Mouse (Mus musculus): ENCODE results near the gene Nrtn. TPM values are rescaled to one million over a fixed set of nuclear protein-coding genes. Genes with fewer than 3 reads are reported as not detected.

Gene Nrtn
- total and polyA plus RNA-seq, 3 experiments, result 0.25 TPM; not detected in 2

GRCm38 (mm10) chr17:56802065-56802464, 44.7 kb upstream of the Nrtn start:
- no peak overlapping the region for H3K9ac ChIP-seq (ENCODE audit: insufficient read depth, low read depth)
- DNase-seq (ENCODE audit: extremely low read depth), result no peak
- H3K4me1 ChIP-seq (ENCODE audit: control insufficient read depth in 1 of 2, insufficient read depth in 2 of 2), result peaks cover 3 to 6% of the 10 kb centered on the region in 2 experiments
- in situ Hi-C loops (cut with MboI; ENCODE audit: low pct_ligation_motif_present, low pct_unique_long_range_greater_than_20kb, low sequenced_read_pairs) (no loop called here), dilution Hi-C loops (cut with MboI; ENCODE audit: extremely low pct_ligation_motif_present, extremely low pct_unique_long_range_greater_than_20kb, low sequenced_read_pairs) (no loop called here)
- no peaks in the 10 kb centered on the region for H3K79me2 ChIP-seq (replicated peaks; ENCODE audit: control insufficient read depth, extremely low read depth, insufficient read depth, poor library complexity, severe bottlenecking)
- no peaks in the 10 kb centered on the region for H3K9me3 ChIP-seq (replicated peaks; ENCODE audit: low read length)
- H3K4me3 ChIP-seq (replicated peaks in 1 of 3; ENCODE audit: low read depth in 2 of 3, low read length in 2 of 3, poor library complexity in 1 of 3), result no peak overlapping the region
- H3K4me2 ChIP-seq (ENCODE audit: insufficient read depth, low read depth, poor library complexity, severe bottlenecking), result no peak overlapping the region
- TF ChIP-seq JUN (IDR thresholded peaks at IDR 0.05; ENCODE audit: insufficient read depth, low read depth, low read length) (no peak), RAD21 (IDR thresholded peaks at IDR 0.05; ENCODE audit: low read depth, low read length) (no peak), USF2 (conservative IDR thresholded peaks at IDR 0.05; ENCODE audit: low read depth, low read length) (no peak), RCOR1 (conservative IDR thresholded peaks at IDR 0.05; ENCODE audit: low read depth, low read length) (no peak), EP300 (IDR thresholded peaks at IDR 0.05; ENCODE audit: low read length) (no peak), HCFC1 (IDR thresholded peaks at IDR 0.05; ENCODE audit: low read depth, low read length) (no peak), MXI1 (IDR thresholded peaks at IDR 0.05; ENCODE audit: low read depth, low read length) (no peak), ZNF384 (IDR thresholded peaks at IDR 0.05; ENCODE audit: low read depth, low read length) (no peak), TBP (conservative IDR thresholded peaks at IDR 0.05; ENCODE audit: low read depth, low read length) (no peak), ZKSCAN1 (IDR thresholded peaks at IDR 0.05; ENCODE audit: borderline replicate concordance, low read depth, low read length) (no peak), MAX (IDR thresholded peaks at IDR 0.05; ENCODE audit: low read length) (no peak), NELFE (IDR thresholded peaks at IDR 0.05; ENCODE audit: low read depth, low read length) (no peak), ELF1 (IDR thresholded peaks at IDR 0.05; ENCODE audit: low read depth, low read length) (no peak), MAZ (IDR thresholded peaks at IDR 0.05; ENCODE audit: low read depth, low read length) (no peak), NRF1 (IDR thresholded peaks at IDR 0.05; ENCODE audit: low read depth, low read length) (no peak), GABPA (IDR thresholded peaks at IDR 0.05; ENCODE audit: insufficient replicate concordance, low read depth, low read length) (no peak), ZC3H11A (IDR thresholded peaks at IDR 0.05; ENCODE audit: low read depth, low read length) (no peak), ETS1 (conservative IDR thresholded peaks at IDR 0.05; ENCODE audit: low read depth, low read length) (no peak), CTCF (conservative IDR thresholded peaks at IDR 0.05 in 1 of 2, IDR thresholded peaks at IDR 0.05 in 1 of 2; ENCODE audit: low read depth in 2 of 2, low read length in 2 of 2) (no peak)
- no peak overlapping the region for H3K27ac ChIP-seq (ENCODE audit: insufficient read depth, low read depth)
- H3K27me3 ChIP-seq (replicated peaks), result peaks cover 57% of the 10 kb centered on the region
- no peaks in the 10 kb centered on the region for H3K36me3 ChIP-seq (replicated peaks in 1 of 2; ENCODE audit: control insufficient read depth in 1 of 2, insufficient read depth in 1 of 2, low read length in 1 of 2)

GRCm38 (mm10) chr17:56799276-56799675, 41.9 kb upstream of the Nrtn start:
- Histone ChIP-seq H3K27me3 (replicated peaks) (peaks cover 39% of the 10 kb centered on the region), H3K4me3 (replicated peaks in 1 of 3; ENCODE audit: low read depth in 2 of 3, low read length in 2 of 3, poor library complexity in 1 of 3) (no peak overlapping the region), H3K4me2 (ENCODE audit: insufficient read depth, low read depth, poor library complexity, severe bottlenecking) (no peak overlapping the region), H3K9ac (ENCODE audit: insufficient read depth, low read depth) (no peak overlapping the region), H3K4me1 (ENCODE audit: control insufficient read depth in 1 of 2, insufficient read depth in 2 of 2) (peaks cover 3 to 6% of the 10 kb centered on the region in 2 experiments), H3K9me3 (replicated peaks; ENCODE audit: low read length) (no peaks in the 10 kb centered on the region), H3K79me2 (replicated peaks; ENCODE audit: control insufficient read depth, extremely low read depth, insufficient read depth, poor library complexity, severe bottlenecking) (no peaks in the 10 kb centered on the region), H3K36me3 (replicated peaks in 1 of 2; ENCODE audit: control insufficient read depth in 1 of 2, insufficient read depth in 1 of 2, low read length in 1 of 2) (no peaks in the 10 kb centered on the region), H3K27ac (ENCODE audit: insufficient read depth, low read depth) (no peak overlapping the region)
- dilution Hi-C loops (cut with MboI; ENCODE audit: extremely low pct_ligation_motif_present, extremely low pct_unique_long_range_greater_than_20kb, low sequenced_read_pairs) (no loop called here), in situ Hi-C loops (cut with MboI; ENCODE audit: low pct_ligation_motif_present, low pct_unique_long_range_greater_than_20kb, low sequenced_read_pairs) (no loop called here)
- no peak for TF ChIP-seq MAZ (IDR thresholded peaks at IDR 0.05; ENCODE audit: low read depth, low read length)
- TF ChIP-seq TBP (conservative IDR thresholded peaks at IDR 0.05; ENCODE audit: low read depth, low read length), result no peak
- no peak for TF ChIP-seq BHLHE40 (IDR thresholded peaks at IDR 0.05; ENCODE audit: low read depth, low read length)
- TF ChIP-seq HCFC1 (IDR thresholded peaks at IDR 0.05; ENCODE audit: low read depth, low read length), result no peak
- TF ChIP-seq POLR2A (IDR thresholded peaks at IDR 0.05; ENCODE audit: low read depth, low read length), result no peak
- TF ChIP-seq MYC (IDR thresholded peaks at IDR 0.05; ENCODE audit: low read depth, low read length), result no peak
- TF ChIP-seq EP300 (IDR thresholded peaks at IDR 0.05; ENCODE audit: low read length), result no peak
- no peak for TF ChIP-seq NRF1 (IDR thresholded peaks at IDR 0.05; ENCODE audit: low read depth, low read length)
- no peak for TF ChIP-seq MXI1 (IDR thresholded peaks at IDR 0.05; ENCODE audit: low read depth, low read length)
- no peak for TF ChIP-seq SMC3 (IDR thresholded peaks at IDR 0.05; ENCODE audit: low read depth, low read length)
- TF ChIP-seq MAX (IDR thresholded peaks at IDR 0.05; ENCODE audit: low read length), result no peak
- no peak for TF ChIP-seq SIN3A (IDR thresholded peaks at IDR 0.05; ENCODE audit: low read length)
- no peak for DNase-seq (ENCODE audit: extremely low read depth)
